Mouse (Mus musculus): ENCODE measurements around the gene Arl5c. TPM values are rescaled to one million over a fixed set of nuclear protein-coding genes. Genes with fewer than 3 reads are reported as not detected.

Gene Arl5c
- polyA plus RNA-seq, 1 experiment from 2014 or later = 11.0 TPM

DNA sequence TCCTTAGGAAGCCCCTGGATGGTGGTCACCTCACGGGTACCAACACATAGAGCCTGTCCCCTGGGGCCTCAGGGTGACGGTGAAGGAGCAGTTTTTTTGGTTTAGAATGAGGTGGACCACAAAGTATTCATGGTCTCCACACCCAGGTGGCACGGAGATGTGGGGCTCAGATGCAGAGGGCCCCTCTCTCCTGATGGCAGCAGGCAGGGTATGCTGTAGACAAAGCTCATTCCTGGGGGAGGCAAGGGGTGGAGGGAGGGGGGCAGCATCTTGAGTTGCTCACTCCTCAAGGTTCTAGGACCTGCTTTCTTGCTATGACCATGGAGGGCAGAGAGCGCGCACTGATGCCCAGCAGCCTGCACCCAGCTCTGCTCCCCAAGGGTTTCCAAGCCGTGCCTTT is 6.0 kb upstream of the Arl5c start:
- Histone ChIP-seq H3K4me1 (peaks cover 32% of the 10 kb centered on the region), H3K9me3 (replicated peaks) (no peaks in the 10 kb centered on the region), H3K27ac (no peak overlapping the region), H3K4me2 (no peak overlapping the region), H3K9ac (0 out of 2 replicates have a peak overlapping the region, but pooled peaks have one; percentile 3), H3K4me3 (no peak overlapping the region), H3K27me3 (peaks cover 15% of the 10 kb centered on the region), H3K36me3 (ENCODE audit: poor library complexity, severe bottlenecking) (peaks cover 33% of the 10 kb centered on the region)
- no peak for ATAC-seq
- 64% methylated on average over 6 of the region's 6 CpGs for WGBS

DNA sequence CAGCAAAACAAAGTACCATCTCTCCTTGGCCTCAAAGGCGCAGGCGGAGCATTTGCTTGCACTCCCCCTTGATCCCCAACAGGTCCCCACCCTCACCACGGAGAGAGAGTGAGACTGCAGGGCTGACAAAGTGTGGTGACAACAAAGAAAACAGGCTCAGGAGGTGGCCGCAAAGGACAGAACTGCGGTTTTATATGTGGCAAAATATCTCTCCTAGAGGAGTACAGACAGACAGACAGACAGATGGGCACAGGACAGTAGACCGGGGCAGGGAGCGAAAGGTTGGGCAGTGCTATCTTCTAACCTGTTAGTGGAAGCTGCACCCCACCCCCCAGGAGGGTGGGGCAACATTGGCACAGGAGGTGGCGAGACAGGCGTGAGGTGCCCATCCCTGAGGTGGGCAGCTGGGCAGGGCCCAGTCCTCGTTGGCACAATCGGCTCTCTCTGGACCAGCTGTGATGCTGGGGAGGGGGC is 5.4 kb upstream of the Arl5c start:
- Histone ChIP-seq H3K4me2 (no peak overlapping the region), H3K36me3 (ENCODE audit: poor library complexity, severe bottlenecking) (peaks cover 29% of the 10 kb centered on the region), H3K4me1 (peaks cover 32% of the 10 kb centered on the region), H3K27ac (no peak overlapping the region), H3K4me3 (no peak overlapping the region), H3K9me3 (replicated peaks) (no peaks in the 10 kb centered on the region), H3K27me3 (peaks cover 15% of the 10 kb centered on the region), H3K9ac (no peak overlapping the region)
- ATAC-seq = no peak
- 35% methylated on average over 11 of the region's 11 CpGs for WGBS

DNA sequence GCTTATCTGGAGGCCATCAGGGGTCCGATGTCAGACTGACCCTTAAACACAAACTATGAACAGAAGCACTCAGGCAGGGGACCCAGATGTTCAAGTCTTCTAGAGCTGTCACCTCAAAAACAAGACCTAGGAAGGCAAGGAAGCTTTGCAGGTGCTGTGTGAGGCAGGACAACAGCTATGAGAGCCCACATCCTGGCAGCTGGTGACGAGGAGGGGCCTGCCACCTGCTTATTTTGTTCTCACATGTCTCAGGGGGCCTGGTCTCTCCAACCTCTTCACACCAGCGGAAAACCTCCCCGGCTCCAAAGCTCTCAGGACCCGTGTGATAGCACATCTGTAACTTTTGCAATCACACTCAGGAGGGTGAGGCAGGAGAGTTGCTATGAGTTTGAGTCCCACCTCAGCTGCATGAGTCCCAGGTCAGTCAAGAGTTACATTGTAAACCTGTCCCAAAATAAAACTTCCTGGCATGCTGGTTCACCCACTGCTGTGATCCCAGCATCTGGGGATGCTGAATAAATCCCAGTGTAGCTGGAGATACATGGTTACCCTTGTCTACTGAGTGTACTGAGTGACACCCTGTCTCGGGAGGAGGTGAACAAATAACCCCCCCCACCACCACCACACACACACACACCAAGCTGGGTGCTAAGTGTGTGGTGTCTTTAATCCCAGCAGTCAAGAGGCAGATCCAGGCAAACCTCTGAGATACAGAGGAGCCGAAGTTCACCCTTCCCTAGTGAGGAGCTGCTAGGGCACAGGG is 4.6 kb upstream of the Arl5c start:
- Histone ChIP-seq H3K4me1 (peaks cover 37% of the 10 kb centered on the region), H3K27me3 (peaks cover 15% of the 10 kb centered on the region), H3K36me3 (ENCODE audit: poor library complexity, severe bottlenecking) (peaks cover 23% of the 10 kb centered on the region), H3K4me2 (no peak overlapping the region), H3K9ac (no peak overlapping the region), H3K4me3 (no peak overlapping the region), H3K27ac (no peak overlapping the region), H3K9me3 (replicated peaks) (no peaks in the 10 kb centered on the region)
- ATAC-seq = no peak
- 56% methylated on average over 7 of the region's 7 CpGs for WGBS

DNA sequence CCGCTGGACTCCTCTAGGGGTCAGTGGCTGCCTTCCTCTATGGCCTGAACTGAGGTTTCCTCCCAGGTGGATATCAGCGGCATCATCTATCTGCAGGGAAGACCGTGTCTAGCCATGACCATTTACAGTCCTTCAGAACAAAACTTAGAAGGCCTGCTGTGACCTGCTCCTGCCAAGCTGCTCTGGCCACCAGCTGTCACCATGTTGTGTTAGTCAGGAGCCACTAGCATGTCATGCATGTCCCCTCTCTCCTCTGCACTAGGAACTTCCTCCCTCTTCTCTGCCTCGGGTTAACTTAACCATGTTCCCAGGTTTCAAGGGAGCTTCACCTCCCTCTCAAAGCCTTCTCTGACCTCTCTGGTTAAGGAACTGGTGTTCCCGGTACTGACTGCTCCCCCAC is 3.8 kb upstream of the Arl5c start:
- H3K9ac ChIP-seq = no peak overlapping the region
- H3K27ac ChIP-seq = no peak overlapping the region
- peaks cover 18% of the 10 kb centered on the region for H3K27me3 ChIP-seq
- H3K9me3 ChIP-seq (replicated peaks) = no peaks in the 10 kb centered on the region
- H3K4me3 ChIP-seq = no peak overlapping the region
- 77% methylated on average over 5 of the region's 5 CpGs for WGBS
- H3K4me1 ChIP-seq = peaks cover 45% of the 10 kb centered on the region
- peaks cover 15% of the 10 kb centered on the region for H3K36me3 ChIP-seq (ENCODE audit: poor library complexity, severe bottlenecking)
- H3K4me2 ChIP-seq = no peak overlapping the region
- no peak for ATAC-seq

DNA sequence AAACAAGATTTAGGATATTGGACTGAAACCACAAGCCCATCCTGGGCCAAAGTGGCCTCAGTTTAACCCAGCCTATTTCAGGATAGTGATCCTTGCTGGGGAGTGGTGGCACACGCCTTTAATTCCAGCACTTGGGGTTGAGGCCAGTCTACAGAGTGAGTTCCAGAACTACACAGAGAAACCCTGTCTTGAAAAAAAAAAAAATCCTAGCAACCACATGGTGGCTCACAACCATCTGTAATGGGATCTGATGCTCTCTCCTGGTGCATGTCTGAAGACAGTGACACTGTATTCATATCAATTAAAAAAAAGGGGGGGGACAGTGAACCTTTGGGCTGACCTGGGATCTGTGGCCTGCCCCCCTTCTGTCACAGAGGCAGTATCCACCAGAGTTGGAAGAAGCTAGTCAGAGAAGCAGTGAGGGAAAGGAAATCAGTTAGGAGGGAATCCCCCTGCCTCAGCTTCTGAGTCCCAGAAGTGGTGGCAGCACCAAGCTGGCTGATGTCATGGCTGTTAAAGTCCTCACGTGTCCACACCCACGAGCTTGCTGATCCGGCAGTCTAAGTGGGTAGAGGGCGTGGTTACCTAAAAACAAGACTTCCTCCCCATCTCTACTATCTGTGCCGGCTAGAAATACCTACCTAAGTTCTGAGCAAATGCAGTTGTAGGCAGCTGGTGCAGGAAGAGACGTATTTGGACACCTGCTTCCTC is 3.1 kb upstream of the Arl5c start:
- Histone ChIP-seq H3K4me3 (no peak overlapping the region), H3K36me3 (ENCODE audit: poor library complexity, severe bottlenecking) (peaks cover 8% of the 10 kb centered on the region), H3K27ac (no peak overlapping the region), H3K4me1 (peaks cover 49% of the 10 kb centered on the region), H3K9ac (no peak overlapping the region), H3K4me2 (no peak overlapping the region), H3K27me3 (peaks cover 25% of the 10 kb centered on the region), H3K9me3 (replicated peaks) (no peaks in the 10 kb centered on the region)
- 72% methylated on average over 7 of the region's 7 CpGs for WGBS
- ATAC-seq = no peak

DNA sequence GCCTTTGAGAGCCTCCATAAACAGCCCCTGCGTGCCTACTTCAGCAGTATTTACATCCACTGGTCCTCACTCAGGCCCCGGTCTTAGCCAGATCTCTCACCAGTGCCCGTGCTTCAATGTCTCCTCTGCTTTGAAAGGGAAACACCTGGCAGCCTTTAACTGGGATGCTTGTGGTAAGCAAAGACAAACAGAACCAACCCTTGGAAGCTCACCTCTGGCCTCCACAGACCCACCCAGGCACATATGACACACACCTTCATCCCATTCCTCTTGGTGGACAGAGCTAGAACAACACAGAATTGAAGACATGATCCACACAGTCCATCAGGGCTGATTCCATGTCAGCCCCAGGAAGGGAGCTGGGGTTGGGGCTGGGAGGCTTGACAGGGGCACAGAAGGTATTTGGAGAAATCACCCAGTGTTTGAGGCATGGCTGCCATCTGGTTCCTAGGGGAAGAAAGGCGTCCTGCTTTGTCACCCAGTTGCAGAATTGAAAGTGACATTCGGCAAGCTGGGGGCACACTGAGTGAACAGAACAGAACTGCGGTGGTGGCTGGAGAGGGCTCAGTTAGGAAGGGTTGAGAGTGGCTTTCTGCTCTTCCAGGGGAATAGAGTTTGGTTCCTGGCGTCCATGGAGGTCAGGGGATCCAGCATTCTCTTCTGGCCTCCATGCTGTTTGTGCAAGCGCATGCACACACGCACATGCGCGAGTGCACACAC is 2.3 kb upstream of the Arl5c start:
- Histone ChIP-seq H3K4me1 (peaks cover 41% of the 10 kb centered on the region), H3K36me3 (ENCODE audit: poor library complexity, severe bottlenecking) (peaks cover 5% of the 10 kb centered on the region; the same call in 1 of the 2 replicates), H3K27me3 (peaks cover 25% of the 10 kb centered on the region), H3K9ac (no peak overlapping the region), H3K27ac (no peak overlapping the region), H3K9me3 (replicated peaks) (no peaks in the 10 kb centered on the region), H3K4me2 (no peak overlapping the region), H3K4me3 (no peak overlapping the region)
- ATAC-seq = no peak
- WGBS = 86% methylated on average over 11 of the region's 11 CpGs

DNA sequence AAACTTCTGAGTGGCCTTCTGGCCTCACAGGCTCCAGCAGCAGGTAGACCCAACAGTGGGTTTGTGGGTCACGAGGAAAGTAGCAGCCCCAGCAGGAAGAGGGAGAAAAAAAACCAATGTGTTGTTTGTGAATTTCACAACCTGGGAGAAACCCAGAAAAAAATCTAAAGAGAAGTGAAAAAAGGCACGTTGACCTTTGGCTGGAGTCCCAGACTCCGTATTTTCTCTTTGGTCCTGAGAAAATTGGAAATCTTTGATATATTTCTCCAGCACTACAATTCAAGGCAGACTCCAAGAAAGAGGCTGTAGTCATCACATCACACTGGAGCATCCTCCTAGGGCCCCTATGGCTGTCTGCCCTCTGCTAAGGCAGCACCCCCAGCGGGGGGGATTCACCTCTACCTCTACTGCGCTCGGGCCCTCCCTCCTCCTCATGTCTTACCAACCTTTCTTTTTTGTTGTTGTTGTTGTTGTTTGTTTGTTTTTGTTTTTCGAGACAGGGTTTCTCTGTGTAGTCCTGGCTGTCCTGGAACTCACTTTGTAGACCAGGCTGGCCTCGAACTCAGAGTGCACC is 1.5 kb upstream of the Arl5c start:
- peaks cover 25% of the 10 kb centered on the region for H3K27me3 ChIP-seq
- no peak overlapping the region for H3K9ac ChIP-seq
- no peak overlapping the region for H3K27ac ChIP-seq
- H3K4me3 ChIP-seq = no peak overlapping the region
- no peaks in the 10 kb centered on the region for H3K9me3 ChIP-seq (replicated peaks)
- peaks cover 33% of the 10 kb centered on the region for H3K4me1 ChIP-seq
- no peak overlapping the region for H3K4me2 ChIP-seq
- no peak for ATAC-seq
- H3K36me3 ChIP-seq (ENCODE audit: poor library complexity, severe bottlenecking) = no peaks in the 10 kb centered on the region
- 80% methylated on average over 8 of the region's 8 CpGs for WGBS

DNA sequence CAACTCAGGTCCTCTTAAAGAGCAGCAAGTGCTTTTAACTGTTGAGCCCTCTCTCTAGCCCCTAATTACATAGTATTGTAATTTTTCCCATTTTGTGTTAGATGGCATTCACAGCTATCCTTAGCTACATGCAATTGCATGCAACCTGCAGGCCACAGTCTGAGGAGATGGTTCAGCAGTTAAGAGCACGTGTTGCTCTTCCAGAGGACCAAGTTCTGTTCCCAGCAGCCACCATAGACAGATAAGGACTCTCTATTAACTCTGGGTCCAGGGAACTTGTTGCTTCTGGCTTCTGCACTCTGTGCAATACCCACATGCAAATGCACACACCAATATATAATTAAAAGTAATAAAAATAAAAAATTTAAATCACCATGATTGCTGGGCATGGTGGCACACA is 710 bp upstream of the Arl5c start:
- Histone ChIP-seq H3K4me1 (peaks cover 25% of the 10 kb centered on the region), H3K4me3 (no peak overlapping the region), H3K4me2 (no peak overlapping the region), H3K9me3 (replicated peaks) (no peaks in the 10 kb centered on the region), H3K27me3 (peaks cover 24% of the 10 kb centered on the region), H3K27ac (no peak overlapping the region), H3K36me3 (ENCODE audit: poor library complexity, severe bottlenecking) (no peaks in the 10 kb centered on the region), H3K9ac (no peak overlapping the region)
- ATAC-seq = no peak
- WGBS = 73% methylated on average over 1 of the region's 1 CpGs

DNA sequence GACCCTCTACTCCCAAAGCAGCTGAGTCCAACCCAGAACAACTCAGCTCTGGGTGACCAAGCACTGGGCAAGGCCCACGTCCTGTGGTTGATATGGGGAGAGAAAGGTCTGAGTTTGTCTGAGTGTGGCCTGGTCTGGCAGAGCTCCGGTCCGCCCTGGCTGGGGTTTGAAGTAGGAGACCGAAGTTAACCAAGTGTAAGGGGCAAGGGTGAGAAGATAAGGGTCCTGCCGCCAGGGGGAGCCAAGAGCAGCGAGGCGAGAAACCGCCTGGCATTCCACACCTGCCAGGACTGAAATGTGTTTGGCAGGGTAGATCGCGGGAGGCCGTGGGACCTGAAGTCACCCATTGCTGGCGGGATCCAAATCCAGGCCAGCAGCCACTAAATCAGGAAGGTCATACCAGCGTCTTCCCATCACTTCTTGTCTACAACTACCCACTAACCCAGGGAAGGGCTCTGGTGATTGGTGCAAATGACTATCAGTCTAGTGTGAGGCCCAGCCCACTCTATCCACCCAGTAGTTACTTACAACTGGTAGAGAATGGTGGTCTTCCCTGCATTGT is 1.4 kb downstream of the Arl5c start:
- peak; percentile 75 for ATAC-seq
- peaks cover 13% of the 10 kb centered on the region for H3K27me3 ChIP-seq
- H3K36me3 ChIP-seq (ENCODE audit: poor library complexity, severe bottlenecking) = no peaks in the 10 kb centered on the region
- WGBS = 5% methylated on average over 13 of the region's 13 CpGs
- no peaks in the 10 kb centered on the region for H3K9me3 ChIP-seq (replicated peaks)
- H3K9ac ChIP-seq = peak overlapping the region; percentile 66; the same call in 1 of the 2 replicates
- H3K4me2 ChIP-seq = peak overlapping the region; percentile 72
- no peak overlapping the region for H3K27ac ChIP-seq
- peak overlapping the region; percentile 47 for H3K4me3 ChIP-seq
- peaks cover 28% of the 10 kb centered on the region for H3K4me1 ChIP-seq

DNA sequence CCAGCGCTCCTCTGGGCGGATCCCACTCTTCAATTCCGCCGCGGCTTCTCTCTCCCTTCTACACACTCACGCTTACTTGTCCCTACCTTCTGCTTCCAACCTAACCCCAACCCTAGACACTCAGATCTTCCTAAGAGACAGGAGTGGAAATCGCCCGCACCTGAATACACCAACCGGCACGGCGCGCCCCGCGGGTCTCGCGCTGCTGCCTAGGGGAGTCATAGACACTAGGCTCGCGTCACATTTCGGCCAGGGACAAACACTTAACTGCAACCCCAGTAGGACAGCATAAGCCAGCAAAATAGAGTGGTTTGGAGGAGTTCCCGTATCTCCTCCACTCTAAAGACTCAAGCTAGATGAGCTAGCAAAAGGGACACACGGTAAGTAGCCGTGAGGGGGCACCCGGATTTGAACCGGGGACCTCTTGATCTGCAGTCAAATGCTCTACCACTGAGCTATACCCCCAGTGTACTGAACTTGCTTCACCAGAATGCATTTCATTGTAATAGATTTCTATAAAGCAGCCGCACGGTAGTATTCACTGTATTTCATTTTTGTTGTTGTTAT is 7.4 kb downstream of the Arl5c start:
- peak overlapping the region; percentile 78 for H3K9ac ChIP-seq
- ATAC-seq = peak; percentile 92
- WGBS = under 1% methylated on average over 26 of the region's 26 CpGs
- no peaks in the 10 kb centered on the region for H3K9me3 ChIP-seq (replicated peaks)
- H3K4me1 ChIP-seq = peaks cover 26% of the 10 kb centered on the region
- peak overlapping the region; percentile 94 for H3K4me3 ChIP-seq
- peak overlapping the region; percentile 78 for H3K4me2 ChIP-seq
- no peaks in the 10 kb centered on the region for H3K36me3 ChIP-seq (ENCODE audit: poor library complexity, severe bottlenecking)
- peaks cover 39% of the 10 kb centered on the region for H3K27me3 ChIP-seq
- peak overlapping the region; percentile 85 for H3K27ac ChIP-seq

Data from forebrain, embryonic 13.5 days (tissue).